Mouse (Mus musculus) lung, postnatal 0 days (tissue): Measurements from ENCODE around the gene Cd9.

Experiments
- CTCF ChIP-seq: IDR thresholded peaks from 2 replicates; pipeline ENCODE4 v1.5.1; 2016; ENCODE audit warnings: antibody characterized with exemption, mild to moderate bottlenecking
- EP300 ChIP-seq: IDR thresholded peaks from 2 replicates; pipeline ENCODE4 v1.6.1; 2016; ENCODE audit warnings: antibody characterized with exemption, mild to moderate bottlenecking, control low read depth

- no peak for TF ChIP-seq CTCF
- TF ChIP-seq EP300: no peak
Measured at GRCm38 (mm10) chr6:125540826-125541225, 46.2 kb upstream of the Cd9 start.
